Mouse (Mus musculus): Measurements from ENCODE around the gene Gm33543. TPM values are rescaled to one million over a fixed set of nuclear protein-coding genes. Genes with fewer than 3 reads are reported as not detected.

The Gm33543 gene
- not detected for polyA plus RNA-seq (2017; shearing (Covaris generic))

DNA sequence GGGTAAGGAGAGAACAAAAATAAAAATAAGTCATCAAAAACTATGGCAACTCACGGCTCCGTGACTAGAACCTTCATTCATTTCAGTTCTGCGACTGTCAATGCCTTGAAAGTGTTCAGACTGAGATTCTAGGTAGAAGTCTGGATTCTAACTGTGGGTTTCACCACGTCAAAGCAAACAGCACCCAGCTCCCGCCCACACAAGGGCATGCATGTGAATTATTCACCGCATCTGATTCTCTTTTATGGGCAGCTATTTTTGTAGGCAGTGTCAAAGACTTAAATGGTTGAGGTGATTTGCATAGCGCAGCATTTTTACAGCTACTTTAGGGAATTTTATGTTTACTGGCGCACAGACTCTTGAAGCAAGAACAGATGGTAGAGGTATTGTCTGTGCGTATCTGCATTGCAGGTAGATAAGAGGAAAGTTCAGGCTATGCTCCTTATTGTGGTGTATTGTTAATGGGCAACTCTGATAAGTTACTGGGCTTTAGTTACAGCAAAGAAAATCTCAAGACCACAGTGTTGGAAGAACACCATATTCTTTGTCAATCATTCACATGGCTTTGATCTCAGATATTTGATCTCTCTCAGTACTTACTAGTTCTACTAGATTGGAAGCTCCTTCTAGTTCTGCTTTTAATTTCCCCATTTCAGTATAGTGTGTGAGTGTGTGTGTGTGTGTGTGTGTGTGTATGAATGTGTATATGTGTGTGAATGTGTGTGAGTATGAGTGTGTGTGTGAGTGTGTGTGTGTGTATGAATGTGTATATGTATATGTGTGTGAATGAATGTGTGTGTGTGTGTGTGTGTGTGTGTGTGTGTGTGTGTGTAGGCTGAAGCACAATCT, at the start of gene Gm33543:
Gene Gm33543, minus strand, starts transcription at position 142 of the 849 bp plus-strand sequence.

Other genes with a start within 250 kb of the Gm33543 start
- gene Anapc15-ps, start 169.5 kb downstream of the Gm33543 start, polyA plus RNA-seq (2017; shearing (Covaris generic)): not detected
- 37.0 TPM for gene Eea1, start 97.7 kb upstream of the Gm33543 start, polyA plus RNA-seq (2017; shearing (Covaris generic))

All from inflammation-experienced regulatory T-cells, adult 16 weeks (primary cell).